Mouse (Mus musculus) megakaryocyte, embryonic 14.5 days (primary cell): ENCODE data around the gene Asic2. TPM values are rescaled to one million over a fixed set of nuclear protein-coding genes. Genes with fewer than 3 reads are reported as not detected.

Experiments used
- H3K27me3 ChIP-seq: replicated peaks from 2 replicates; pipeline ENCODE3; 2012; ENCODE audit warnings: inconsistent platforms
- H3K36me3 ChIP-seq: replicated peaks from 2 replicates; pipeline ENCODE3; 2012; ENCODE audit warnings: low read length, inconsistent platforms, mixed read lengths
- H3K4me1 ChIP-seq: 2 replicates; pipeline ENCODE4 v1.6.1; 2012; ENCODE audit warnings: inconsistent platforms
- H3K4me3 ChIP-seq: replicated peaks from 2 replicates; pipeline ENCODE3; 2012; ENCODE audit warnings: moderate library complexity, mild to moderate bottlenecking, inconsistent platforms
- H3K9me3 ChIP-seq: 2 replicates; pipeline ENCODE4 v1.6.1; 2012; ENCODE audit warnings: inconsistent platforms
- FLI1 ChIP-seq: IDR thresholded peaks from 2 replicates; pipeline ENCODE4 v1.6.1; 2012; ENCODE audit warnings: low read length, inconsistent platforms, mixed read lengths
- GATA1 ChIP-seq: IDR thresholded peaks from 3 replicates; pipeline ENCODE4 v1.6.1; 2012; ENCODE audit warnings: mixed read lengths, low read length, inconsistent platforms, borderline replicate concordance
- polyA plus RNA-seq: library from polyadenylated mRNA; stranded (reverse); fragments of >175 nt; gene quantifications from 2 replicates; pipeline ENCODE4 v1.2.3, GENCODE M21; 2012; ENCODE audit warnings: low replicate concordance; ENCODE audit not compliant: insufficient read depth

The Asic2 gene
- polyA plus RNA-seq, 1 experiment: 0.04 TPM

- Histone ChIP-seq H3K27me3 (no peaks in the 10 kb centered on the region), H3K9me3 (peaks cover 6% of the 10 kb centered on the region), H3K4me3 (no peak overlapping the region), H3K36me3 (no peaks in the 10 kb centered on the region), H3K4me1 (no peaks in the 10 kb centered on the region)
- TF ChIP-seq FLI1: no peak
- TF ChIP-seq GATA1: no peak
Observed at GRCm38 (mm10) chr11:81331977-81332376, 636.3 kb downstream of the Asic2 start.

- Histone ChIP-seq H3K9me3 (peaks cover 3% of the 10 kb centered on the region; the same call in 1 of the 2 replicates), H3K4me3 (no peak overlapping the region), H3K27me3 (no peaks in the 10 kb centered on the region), H3K36me3 (no peaks in the 10 kb centered on the region), H3K4me1 (no peaks in the 10 kb centered on the region)
- TF ChIP-seq GATA1: no peak
- no peak for TF ChIP-seq FLI1
Observed at GRCm38 (mm10) chr11:81330982-81331381, 637.3 kb downstream of the Asic2 start.

- TF ChIP-seq FLI1: no peak
- no peak for TF ChIP-seq GATA1
- H3K27me3 ChIP-seq: no peaks in the 10 kb centered on the region
- H3K36me3 ChIP-seq: no peaks in the 10 kb centered on the region
- no peaks in the 10 kb centered on the region for H3K9me3 ChIP-seq
- no peaks in the 10 kb centered on the region for H3K4me1 ChIP-seq
- no peak overlapping the region for H3K4me3 ChIP-seq
Observed at GRCm38 (mm10) chr11:81328088-81328487, 640.2 kb downstream of the Asic2 start.

- H3K27me3 ChIP-seq: no peaks in the 10 kb centered on the region
- H3K9me3 ChIP-seq: no peaks in the 10 kb centered on the region
- H3K4me3 ChIP-seq: no peak overlapping the region
- H3K36me3 ChIP-seq: no peaks in the 10 kb centered on the region
- H3K4me1 ChIP-seq: no peaks in the 10 kb centered on the region
- no peak for TF ChIP-seq GATA1
- no peak for TF ChIP-seq FLI1
Observed at GRCm38 (mm10) chr11:81323146-81323545, 645.1 kb downstream of the Asic2 start.

- no peak overlapping the region for H3K4me3 ChIP-seq
- H3K4me1 ChIP-seq: no peaks in the 10 kb centered on the region
- no peaks in the 10 kb centered on the region; the same call in 1 of the 2 replicates for H3K9me3 ChIP-seq
- TF ChIP-seq FLI1 (no peak), GATA1 (no peak)
- H3K36me3 ChIP-seq: no peaks in the 10 kb centered on the region
- no peaks in the 10 kb centered on the region for H3K27me3 ChIP-seq
Observed at GRCm38 (mm10) chr11:81322466-81322865, 645.8 kb downstream of the Asic2 start.

GRCm38 (mm10) chr11:81290041-81290440 lies 678.2 kb downstream of the Asic2 start:
- TF ChIP-seq GATA1 (no peak), FLI1 (no peak)
- H3K4me1 ChIP-seq: no peaks in the 10 kb centered on the region
- no peaks in the 10 kb centered on the region for H3K9me3 ChIP-seq
- H3K4me3 ChIP-seq: no peak overlapping the region
- H3K27me3 ChIP-seq: no peaks in the 10 kb centered on the region
- H3K36me3 ChIP-seq: no peaks in the 10 kb centered on the region

GRCm38 (mm10) chr11:81283185-81283584 lies 685.1 kb downstream of the Asic2 start:
- Histone ChIP-seq H3K9me3 (peaks cover 9% of the 10 kb centered on the region), H3K4me3 (no peak overlapping the region), H3K36me3 (no peaks in the 10 kb centered on the region), H3K4me1 (no peaks in the 10 kb centered on the region), H3K27me3 (no peaks in the 10 kb centered on the region)
- no peak for TF ChIP-seq FLI1
- no peak for TF ChIP-seq GATA1

- H3K9me3 ChIP-seq: peaks cover 15% of the 10 kb centered on the region
- H3K27me3 ChIP-seq: no peaks in the 10 kb centered on the region
- H3K36me3 ChIP-seq: no peaks in the 10 kb centered on the region
- no peak overlapping the region for H3K4me3 ChIP-seq
- no peaks in the 10 kb centered on the region for H3K4me1 ChIP-seq
- TF ChIP-seq GATA1 (no peak), FLI1 (no peak)
Observed at GRCm38 (mm10) chr11:81280070-81280469, 688.2 kb downstream of the Asic2 start.

GRCm38 (mm10) chr11:81277406-81277805 lies 690.9 kb downstream of the Asic2 start:
- Histone ChIP-seq H3K27me3 (no peaks in the 10 kb centered on the region), H3K4me3 (no peak overlapping the region)
- TF ChIP-seq FLI1 (no peak), GATA1 (no peak)

GRCm38 (mm10) chr11:81272677-81273418 lies 695.4 kb downstream of the Asic2 start:
- H3K4me1 ChIP-seq: no peaks in the 10 kb centered on the region
- TF ChIP-seq FLI1 (no peak), GATA1 (no peak)
- H3K4me3 ChIP-seq: no peak overlapping the region
- H3K27me3 ChIP-seq: no peaks in the 10 kb centered on the region
- 0 out of 2 replicates have a peak, but pooled peaks cover 3% of the 10 kb centered on the region for H3K9me3 ChIP-seq
- H3K36me3 ChIP-seq: no peaks in the 10 kb centered on the region

More at GRCm38 (mm10) chr11:81277406-81277805, 690.9 kb downstream of the Asic2 start:
- Histone ChIP-seq H3K36me3 (no peaks in the 10 kb centered on the region), H3K9me3 (peaks cover 12% of the 10 kb centered on the region), H3K4me1 (no peaks in the 10 kb centered on the region)
